In genomic region chr1:59549036-59549675, GRCm38 (mm10) we compare ENCODE assay signal across 20 mouse cellular contexts. TPM values are rescaled to one million over a fixed set of nuclear protein-coding genes. Genes with fewer than 3 reads are reported as not detected.
DNase-seq lines count a peak whose midpoint lies in the region; ATAC-seq and TF ChIP-seq lines count a peak whose summit lies in the region.
"Had no signal": no experiment of that assay in that cellular context is flagged by ENCODE, and none has a peak within 500 bp of the region (broad histone marks: within the 10 kb centered on the region; RNA-seq: fewer than 3 reads in every experiment).

No protein-coding gene starts in this region.

- DNase-seq in hindbrain, embryonic 10.5 days (ENCODE audit: low spot score), result no peak
- DNase-seq in hindbrain, postnatal 0 days (ENCODE audit: low spot score), result no peak
- DNase-seq in NIH3T3 (ENCODE audit: low read depth), result peak; percentile 33
- peak; percentile 44 for DNase-seq in mesoderm, embryonic 11.5 days (ENCODE audit: low read depth, low spot score)
- no peak for DNase-seq in ovary, postnatal 10 days (ENCODE audit: low spot score)
- no peak for DNase-seq in T-cell, adult 2 months (ENCODE audit: low spot score)
- DNase-seq: adrenal gland, postnatal 10 days; cerebellum, adult 11-12 months; cerebellum, postnatal 36 days; gastrocnemius, postnatal 14 days; heart, postnatal 10 days; kidney, adult 9 months; kidney, postnatal 36 days; liver, embryonic 13.5 days; thymus, postnatal 36 days had no signal

- no peaks in the 10 kb centered on the region for H3K27me3 ChIP-seq in hindbrain, embryonic 10.5 days (ENCODE audit: insufficient read depth, poor library complexity, severe bottlenecking)
- H3K27me3 ChIP-seq in hindbrain, postnatal 0 days (ENCODE audit: insufficient read depth, low read length), result no peaks in the 10 kb centered on the region
- H3K27me3 ChIP-seq in hindbrain, embryonic 16.5 days (replicated peaks; ENCODE audit: control insufficient read depth, insufficient read depth, low read length), result no peaks in the 10 kb centered on the region
- H3K27me3 ChIP-seq: embryonic facial prominence, embryonic 12.5 days had no signal

- no peak for TF ChIP-seq CTCF in hindbrain, postnatal 0 days (IDR thresholded peaks at IDR 0.05; ENCODE audit: low read depth)

- no peak overlapping the region for H3K4me2 ChIP-seq in hindbrain, postnatal 0 days (ENCODE audit: low read depth, low read length)
- H3K4me2 ChIP-seq in hindbrain, embryonic 16.5 days (ENCODE audit: low read length), result no peak overlapping the region
- H3K4me2 ChIP-seq: embryonic facial prominence, embryonic 12.5 days; liver, embryonic 13.5 days had no signal

- H3K4me3 ChIP-seq in hindbrain, embryonic 10.5 days, result no peak overlapping the region
- H3K4me3 ChIP-seq in hindbrain, postnatal 0 days (ENCODE audit: low read length), result no peak overlapping the region
- H3K4me3 ChIP-seq in hindbrain, embryonic 16.5 days (ENCODE audit: low read length), result no peak overlapping the region
- H3K4me3 ChIP-seq: embryonic facial prominence, embryonic 12.5 days; heart, embryonic 10.5 days; liver, embryonic 13.5 days had no signal

- ATAC-seq in hindbrain, postnatal 0 days, result no peak
- ATAC-seq in hindbrain, embryonic 16.5 days, result 0 out of 2 replicates have a peak, but pooled peaks have one; percentile 32
- ATAC-seq: inflammation-experienced regulatory T-cells, adult 6 months had no signal

- H3K9ac ChIP-seq in hindbrain, postnatal 0 days (replicated peaks; ENCODE audit: low read length), result no peak overlapping the region
- H3K9ac ChIP-seq in hindbrain, embryonic 16.5 days (ENCODE audit: low read depth, low read length), result no peak overlapping the region
- H3K9ac ChIP-seq: embryonic facial prominence, embryonic 12.5 days; liver, embryonic 13.5 days had no signal

- 64% methylated on average over 7 of the region's 7 CpGs for WGBS in hindbrain, embryonic 10.5 days
- 62% methylated on average over 7 of the region's 7 CpGs for WGBS in hindbrain, postnatal 0 days
- 56% methylated on average over 7 of the region's 7 CpGs for WGBS in hindbrain, embryonic 16.5 days

- no peaks in the 10 kb centered on the region for H3K9me3 ChIP-seq in hindbrain, embryonic 10.5 days
- H3K9me3 ChIP-seq in hindbrain, postnatal 0 days (ENCODE audit: low read length), result no peaks in the 10 kb centered on the region
- H3K9me3 ChIP-seq in hindbrain, embryonic 16.5 days (ENCODE audit: control insufficient read depth, low read length), result no peaks in the 10 kb centered on the region
- H3K9me3 ChIP-seq: embryonic facial prominence, embryonic 12.5 days; heart, embryonic 10.5 days; liver, embryonic 13.5 days had no signal

- H3K27ac ChIP-seq in hindbrain, embryonic 10.5 days, result peak overlapping the region; percentile 72
- no peak overlapping the region for H3K27ac ChIP-seq in hindbrain, postnatal 0 days
- H3K27ac ChIP-seq in hindbrain, embryonic 16.5 days (ENCODE audit: low read depth, low read length), result no peak overlapping the region
- H3K27ac ChIP-seq: embryonic facial prominence, embryonic 12.5 days; heart, embryonic 10.5 days; liver, embryonic 13.5 days; stomach, postnatal 0 days had no signal

- peaks cover 8% of the 10 kb centered on the region; the same call in 1 of the 2 replicates for H3K36me3 ChIP-seq in hindbrain, embryonic 10.5 days
- no peaks in the 10 kb centered on the region for H3K36me3 ChIP-seq in hindbrain, postnatal 0 days (ENCODE audit: insufficient read depth, low read length)
- H3K36me3 ChIP-seq in hindbrain, embryonic 16.5 days (ENCODE audit: control insufficient read depth, insufficient read depth, low read length), result no peaks in the 10 kb centered on the region
- H3K36me3 ChIP-seq: embryonic facial prominence, embryonic 12.5 days; heart, embryonic 10.5 days; liver, embryonic 13.5 days had no signal

- H3K4me1 ChIP-seq in hindbrain, embryonic 10.5 days (replicated peaks), result peaks cover 26% of the 10 kb centered on the region
- H3K4me1 ChIP-seq in hindbrain, postnatal 0 days (ENCODE audit: insufficient read depth, low read length), result no peaks in the 10 kb centered on the region
- H3K4me1 ChIP-seq in hindbrain, embryonic 16.5 days (ENCODE audit: control insufficient read depth, insufficient read depth, low read depth, low read length), result no peaks in the 10 kb centered on the region
- H3K4me1 ChIP-seq: liver, embryonic 13.5 days had no signal

RNA-seq across cellular contexts. Expression of gene Gm973, which starts 33.1 kb away (rescaled TPM):
- polyA plus RNA-seq in hindbrain, embryonic 10.5 days (2016; fragmentation: Nextera tagmentation; extraction: Ambion mirVana), result 9.0 TPM in 2 replicates
- 9.7 and 12.5 TPM in 2 replicates for total RNA-seq in hindbrain, postnatal 0 days (2014; rRNA removed)
- polyA plus RNA-seq in hindbrain, postnatal 0 days (2015; fragmentation: Nextera tagmentation; extraction: Ambion mirVana), result 11.9 and 13.9 TPM in 2 replicates
- polyA plus RNA-seq in hindbrain, embryonic 16.5 days (2015; fragmentation: Nextera tagmentation; extraction: Ambion mirVana), result 11.3 and 11.5 TPM in 2 replicates

Comparison
In these comparisons a context has a peak if more than half of its experiments do, and no peak if none do; other contexts are left out.
1. DNase-seq: peak in NIH3T3 (single experiment) and mesoderm, embryonic 11.5 days (single experiment); none in hindbrain, embryonic 10.5 days (single experiment), hindbrain, postnatal 0 days (single experiment), ovary, postnatal 10 days (single experiment) and T-cell, adult 2 months (single experiment).